Mouse (Mus musculus) layer of hippocampus, postnatal 36 days (tissue): Measurements from ENCODE around the gene Slain2. TPM values are rescaled to one million over a fixed set of nuclear protein-coding genes. Genes with fewer than 3 reads are reported as not detected.
"Not testable (repeated sequence)": the region's sequence is repeated elsewhere in the genome, so short reads cannot be mapped to it uniquely, and the experiment has no call there.

ENCODE experiments used
- DNase-seq, 2 experiments: peaks; one replicate each; pipeline ENCODE4 v3.0.0; 2022
- total RNA-seq, 2 experiments: library from RNA; stranded (reverse); gene quantifications; 2 replicates each; pipeline ENCODE4 v1.2.3; 2021

Slain2 gene
- total RNA-seq, 2 experiments from 2014 or later, result 21.0 to 24.6 TPM

GRCm38 (mm10) chr5:73013611-73014287, 99.6 kb downstream of the Slain2 start:
- not testable (repeated sequence) for DNase-seq

- DNase-seq, result no peak
Measured at GRCm38 (mm10) chr5:73014745-73015144, 100.6 kb downstream of the Slain2 start.

- DNase-seq, result no peak
Measured at GRCm38 (mm10) chr5:73023801-73024200, 109.7 kb downstream of the Slain2 start.

Other genes with a start within 250 kb of the Slain2 start
- under 1 TPM in 1 of 2 experiments, not detected in 1; 0.10 TPM for gene Txk, start 161.5 kb upstream of the Slain2 start, total RNA-seq
- 1 to 10 TPM; 1.8 to 2.0 TPM for gene Tec, start 45.8 kb upstream of the Slain2 start, total RNA-seq
- gene Gm10135, start 60.4 kb downstream of the Slain2 start, total RNA-seq, result not detected
- gene Slc10a4, start 92.6 kb downstream of the Slain2 start, total RNA-seq, result under 1 TPM; 0.78 to 0.90 TPM